Mouse (Mus musculus) MEL (cell line): ENCODE data around the gene Metap2. TPM values are rescaled to one million over a fixed set of nuclear protein-coding genes. Genes with fewer than 3 reads are reported as not detected.

Experiments
- DNase-seq: peaks from one replicate; pipeline ENCODE4 v3.0.0; 2011; ENCODE audit warnings: low read depth, low spot score
- H3K27ac ChIP-seq: 2 replicates; pipeline ENCODE4 v1.5.1; 2012; ENCODE audit warnings: low read depth, mild to moderate bottlenecking, control low read depth, low read length, moderate library complexity; ENCODE audit not compliant: control insufficient read depth
- H3K27me3 ChIP-seq, 2 experiments: fragments of 150-350 bp in 1 of 2; sonication (generic) in 1 of 2; 2 replicates each; pipeline ENCODE4 v1.6.1; 2012; ENCODE audit warnings: low read length in 2 of 2, mild to moderate bottlenecking in 2 of 2, improper control_type of control experiment in 1 of 2, moderate library complexity in 1 of 2; ENCODE audit not compliant: insufficient read depth in 2 of 2, control insufficient read depth in 1 of 2
- H3K36me3 ChIP-seq, 2 experiments: 2 replicates each; pipeline ENCODE4 v1.6.1; 2012 to 2014; ENCODE audit warnings: low read length in 2 of 2, improper control_type of control experiment in 1 of 2, inconsistent platforms in 1 of 2, mild to moderate bottlenecking in 1 of 2; ENCODE audit not compliant: insufficient read depth in 2 of 2, control insufficient read depth in 1 of 2
- H3K4me1 ChIP-seq, 2 experiments: fragments of 150-350 bp in 1 of 2; sonication (generic) in 1 of 2; 2 replicates each; pipeline ENCODE4 v1.6.1; 2012; ENCODE audit warnings: low read length in 2 of 2, improper control_type of control experiment in 1 of 2, mild to moderate bottlenecking in 1 of 2; ENCODE audit not compliant: insufficient read depth in 2 of 2, control insufficient read depth in 1 of 2
- H3K4me3 ChIP-seq, 2 experiments: fragments of 150-350 bp in 1 of 2; sonication (generic) in 1 of 2; 2 replicates each; pipeline ENCODE4 v1.5.1; 2012; ENCODE audit warnings: low read depth in 2 of 2, low read length in 2 of 2, mild to moderate bottlenecking in 2 of 2, moderate library complexity in 2 of 2, control low read depth in 1 of 2, improper control_type of control experiment in 1 of 2; ENCODE audit not compliant: control insufficient read depth in 1 of 2, insufficient read depth in 1 of 2
- H3K79me2 ChIP-seq: 2 replicates; pipeline ENCODE4 v1.6.1; 2012; ENCODE audit warnings: mild to moderate bottlenecking, low read length, moderate library complexity; ENCODE audit not compliant: control insufficient read depth, poor library complexity, insufficient read depth
- H3K9ac ChIP-seq: 2 replicates; pipeline ENCODE4 v1.6.1; 2012; ENCODE audit warnings: low read depth, mild to moderate bottlenecking, control low read depth, low read length, moderate library complexity; ENCODE audit not compliant: control insufficient read depth, poor library complexity, severe bottlenecking
- H3K9me3 ChIP-seq: fragments of 150-350 bp; sonication (generic); replicated peaks from 2 replicates; pipeline ENCODE4 v1.6.1; 2012; ENCODE audit warnings: mild to moderate bottlenecking, low read length, improper control_type of control experiment, moderate library complexity; ENCODE audit not compliant: insufficient read depth
- CHD1 ChIP-seq: IDR thresholded peaks from 2 replicates; pipeline ENCODE4 v1.6.1; 2012; ENCODE audit warnings: low read depth, mild to moderate bottlenecking, inconsistent platforms, low read length, improper control_type of control experiment
- CHD2 ChIP-seq: IDR thresholded peaks from 2 replicates; pipeline ENCODE4 v1.6.1; 2011; ENCODE audit warnings: low read length, improper control_type of control experiment
- ELF1 ChIP-seq: IDR thresholded peaks from 2 replicates; pipeline ENCODE4 v1.6.1; 2014; ENCODE audit warnings: low read depth, mild to moderate bottlenecking, inconsistent platforms, low read length, improper control_type of control experiment, moderate library complexity
- EP300 ChIP-seq, 2 experiments: IDR thresholded peaks; 2 replicates each; pipeline ENCODE4 v1.6.1; 2011; ENCODE audit warnings: improper control_type of control experiment in 2 of 2, low read length in 2 of 2, low read depth in 1 of 2, mild to moderate bottlenecking in 1 of 2
- GATA1 ChIP-seq: IDR thresholded peaks from 2 replicates; pipeline ENCODE4 v1.6.1; 2011; ENCODE audit warnings: low read depth, low read length, improper control_type of control experiment
- HCFC1 ChIP-seq: IDR thresholded peaks from 2 replicates; pipeline ENCODE4 v1.6.1; 2012; ENCODE audit warnings: low read depth, mild to moderate bottlenecking, inconsistent platforms, low read length, improper control_type of control experiment, moderate library complexity
- JUND ChIP-seq: IDR thresholded peaks from 2 replicates; pipeline ENCODE4 v1.6.1; 2011; ENCODE audit warnings: low read depth, mild to moderate bottlenecking, improper control_type of control experiment, low read length
- KAT2A ChIP-seq: conservative IDR thresholded peaks from 2 replicates; pipeline ENCODE4 v1.6.1; 2012; ENCODE audit warnings: low read depth, low read length, improper control_type of control experiment, inconsistent platforms
- MAFK ChIP-seq: IDR thresholded peaks from 2 replicates; pipeline ENCODE4 v1.6.1; 2011; ENCODE audit warnings: low read depth, mild to moderate bottlenecking, low read length, improper control_type of control experiment, borderline replicate concordance
- MXI1 ChIP-seq: IDR thresholded peaks from 2 replicates; pipeline ENCODE4 v1.6.1; 2011; ENCODE audit warnings: mild to moderate bottlenecking, low read depth, low read length, improper control_type of control experiment
- NELFE ChIP-seq: IDR thresholded peaks from 2 replicates; pipeline ENCODE4 v1.6.1; 2011; ENCODE audit warnings: low read depth, low read length, improper control_type of control experiment
- NRF1 ChIP-seq: IDR thresholded peaks from 2 replicates; pipeline ENCODE4 v1.6.1; 2014; ENCODE audit warnings: low read depth, mild to moderate bottlenecking, inconsistent platforms, low read length, improper control_type of control experiment, moderate library complexity; ENCODE audit not compliant: poor library complexity, insufficient read depth, severe bottlenecking
- POLR2A ChIP-seq, 2 experiments: IDR thresholded peaks; 2 replicates each; pipeline ENCODE4 v1.6.1; 2011 to 2012; ENCODE audit warnings: low read length in 2 of 2, mild to moderate bottlenecking in 2 of 2, control low read depth in 1 of 2, improper control_type of control experiment in 1 of 2, low read depth in 1 of 2, moderate library complexity in 1 of 2; ENCODE audit not compliant: control insufficient read depth in 1 of 2, insufficient read depth in 1 of 2, poor library complexity in 1 of 2
- POLR2AphosphoS2 ChIP-seq: IDR thresholded peaks from 2 replicates; pipeline ENCODE4 v1.6.1; 2011; ENCODE audit warnings: low read length, improper control_type of control experiment
- POLR2AphosphoS5 ChIP-seq: IDR thresholded peaks from 2 replicates; pipeline ENCODE4 v1.6.1; 2012; ENCODE audit warnings: low read depth, borderline replicate concordance, mild to moderate bottlenecking, inconsistent platforms, low read length, moderate library complexity, mixed read lengths
- RAD21 ChIP-seq: IDR thresholded peaks from 2 replicates; pipeline ENCODE4 v1.6.1; 2011; ENCODE audit warnings: mild to moderate bottlenecking, low read depth, low read length, improper control_type of control experiment
- RCOR1 ChIP-seq: IDR thresholded peaks from 2 replicates; pipeline ENCODE4 v1.6.1; 2012; ENCODE audit warnings: low read depth, mild to moderate bottlenecking, inconsistent platforms, low read length, improper control_type of control experiment
- SIN3A ChIP-seq: IDR thresholded peaks from 2 replicates; pipeline ENCODE4 v1.6.1; 2012; ENCODE audit warnings: low read length, improper control_type of control experiment, inconsistent platforms
- TBP ChIP-seq: IDR thresholded peaks from 2 replicates; pipeline ENCODE4 v1.8.0; 2011; ENCODE audit warnings: low read depth, low read length, improper control_type of control experiment
- TCF12 ChIP-seq: IDR thresholded peaks from 2 replicates; pipeline ENCODE4 v1.6.1; 2014; ENCODE audit warnings: low read depth, mild to moderate bottlenecking, inconsistent platforms, low read length, improper control_type of control experiment, moderate library complexity
- USF1 ChIP-seq: IDR thresholded peaks from 2 replicates; pipeline ENCODE4 v1.6.1; 2014; ENCODE audit warnings: low read depth, mild to moderate bottlenecking, inconsistent platforms, low read length, improper control_type of control experiment, moderate library complexity
- ZKSCAN1 ChIP-seq: IDR thresholded peaks from 2 replicates; pipeline ENCODE4 v1.6.1; 2012; ENCODE audit warnings: low read depth, mild to moderate bottlenecking, inconsistent platforms, low read length, improper control_type of control experiment, moderate library complexity
- polyA plus RNA-seq, 2 experiments: library from polyadenylated mRNA; stranded (reverse) in 1 of 2; unstranded in 1 of 2; fragments of >175 nt in 1 of 2; fragments of >200 nt in 1 of 2; gene quantifications; 2 replicates each; pipeline versions ENCODE4 v1.2.1 to v1.2.4; 2012; ENCODE audit warnings: low replicate concordance in 2 of 2, low read depth in 1 of 2; ENCODE audit not compliant: insufficient read length in 2 of 2, insufficient read depth in 1 of 2, missing spikeins in 1 of 2
- total RNA-seq: library from RNA; depleted of rRNA; stranded (reverse); fragments of 300-350 nt; gene quantifications from 2 replicates; pipeline ENCODE4 v1.2.3, GENCODE M21; 2012

Metap2 gene
- total and polyA plus RNA-seq, 3 experiments = 326 to 2,567 (median 921) TPM

- no peak for TF ChIP-seq HCFC1
- TF ChIP-seq POLR2A (IDR thresholded peaks at IDR 0.05; ENCODE audit: control insufficient read depth in 1 of 2, insufficient read depth in 1 of 2, low read depth in 1 of 2, low read length in 2 of 2, poor library complexity in 1 of 2) = no peak
- TF ChIP-seq TBP = no peak
- TF ChIP-seq USF1 = peak; percentile 73
- TF ChIP-seq MXI1 = no peak
- TF ChIP-seq ELF1 = no peak
- TF ChIP-seq KAT2A = no peak
- TF ChIP-seq CHD1 = no peak
- no peak for TF ChIP-seq MAFK
- no peak for TF ChIP-seq SIN3A
- no peak for TF ChIP-seq RCOR1
- peak; percentile 58 for TF ChIP-seq GATA1
- no peak for TF ChIP-seq NRF1
- peak in 1 of 2 experiments; percentile 55; a peak in 1 of 4 replicates for TF ChIP-seq EP300 (IDR thresholded peaks at IDR 0.05; ENCODE audit: low read depth in 1 of 2, low read length in 2 of 2)
- TF ChIP-seq POLR2AphosphoS5 = no peak
- TF ChIP-seq POLR2AphosphoS2 = no peak
- TF ChIP-seq, all 39 proteins: peak for 8
These were observed 12.1 kb upstream of the Metap2 start (continued) for GRCm38 (mm10) chr10:93909015-93909414.

DNA sequence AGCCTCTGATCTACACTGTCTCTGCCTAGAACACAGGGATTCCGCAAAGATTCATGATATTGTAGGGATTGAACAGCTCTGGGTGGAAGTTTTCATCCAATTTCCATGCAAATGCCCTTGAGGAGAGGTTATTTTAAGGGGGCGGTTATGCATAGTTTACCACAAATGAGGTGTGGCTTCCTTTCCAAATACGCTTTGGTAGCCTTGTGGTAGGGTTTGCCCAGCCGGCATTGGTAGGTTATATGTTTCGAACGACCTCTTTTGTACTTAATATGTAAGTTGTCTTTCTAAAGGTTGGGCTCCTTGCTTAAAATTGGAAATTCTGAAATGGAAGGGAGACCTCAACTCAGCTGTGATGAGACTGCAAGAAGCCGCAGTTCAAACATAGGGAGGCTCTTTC is 11.6 kb upstream of the Metap2 start:
- TF ChIP-seq NELFE (no peak), ZKSCAN1 (no peak), RCOR1 (no peak), GATA1 (no peak), JUND (no peak), CHD2 (no peak), RAD21 (no peak), POLR2A (IDR thresholded peaks at IDR 0.05; ENCODE audit: control insufficient read depth in 1 of 2, insufficient read depth in 1 of 2, low read depth in 1 of 2, low read length in 2 of 2, poor library complexity in 1 of 2) (no peak), TCF12 (no peak)
- TF ChIP-seq, all 39 proteins: peak for 0
- Histone ChIP-seq H3K4me3 (no peak overlapping the region), H3K4me1 (peaks cover 22 to 30% of the 10 kb centered on the region in 2 experiments), H3K36me3 (peaks cover 0 to 34% of the 10 kb centered on the region in 2 experiments; a peak in 2 of 4 replicates), H3K27me3 (no peaks in the 10 kb centered on the region), H3K79me2 (no peaks in the 10 kb centered on the region; the same call in 1 of the 2 replicates), H3K27ac (peak overlapping the region; percentile 83), H3K9ac (peak overlapping the region; percentile 29), H3K9me3 (no peaks in the 10 kb centered on the region)
- peak; percentile 50 for DNase-seq
